Comparison of ENCODE assay signal across 8 mouse cellular contexts in the genomic region with DNA sequence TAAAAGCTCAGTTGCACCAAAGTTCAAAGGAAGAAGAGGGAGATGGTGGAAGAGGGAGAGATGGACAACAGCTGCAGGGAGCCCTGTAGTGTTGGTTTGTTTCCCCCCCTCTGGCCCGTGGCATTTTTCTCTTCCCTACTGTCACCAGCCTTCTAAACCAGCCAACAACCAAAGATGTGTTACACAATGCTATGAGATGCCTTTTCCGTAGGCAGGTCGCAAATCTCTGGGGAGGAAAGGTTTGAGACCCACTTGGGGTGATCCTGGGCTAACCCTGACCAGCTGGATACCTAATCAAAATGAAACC. TPM values are rescaled to one million over a fixed set of nuclear protein-coding genes. Genes with fewer than 3 reads are reported as not detected.
A peak's percentile ranks its signal among the peaks of the same experiment; 100 is the strongest.
DNase-seq lines count a peak whose midpoint lies in the region; ATAC-seq and TF ChIP-seq lines count a peak whose summit lies in the region.

No protein-coding gene starts in this region.

- TF ChIP-seq CTCF in thymus, adult 2 months (IDR thresholded peaks at IDR 0.05; ENCODE audit: borderline replicate concordance, control insufficient read depth, extremely low read depth, insufficient read depth, low read length, poor library complexity) = no peak
- no peak for TF ChIP-seq CTCF in liver, embryonic 14.5 days (IDR thresholded peaks at IDR 0.05; ENCODE audit: low read depth)

- peak overlapping the region; percentile 71 for H3K4me2 ChIP-seq in liver, embryonic 14.5 days (ENCODE audit: low read depth)

- TF ChIP-seq EP300 in liver, embryonic 14.5 days (IDR thresholded peaks at IDR 0.05; ENCODE audit: low read depth) = no peak

- no peaks in the 10 kb centered on the region for H3K9me3 ChIP-seq in liver, embryonic 14.5 days (ENCODE audit: control insufficient read depth, low read length)

- no peak overlapping the region for H3K27ac ChIP-seq in thymus, adult 2 months (ENCODE audit: control insufficient read depth, insufficient read depth, low read length)
- no peak overlapping the region for H3K27ac ChIP-seq in liver, embryonic 14.5 days

- TF ChIP-seq POLR2A in thymus, adult 2 months (IDR thresholded peaks at IDR 0.05; ENCODE audit: control insufficient read depth, extremely low read depth, insufficient read depth, low read length, poor library complexity) = no peak

- ATAC-seq in liver, embryonic 14.5 days (ENCODE audit: insufficient read depth) = no peak

- peak overlapping the region; percentile 85 for H3K9ac ChIP-seq in liver, embryonic 14.5 days (replicated peaks)

- peak overlapping the region; percentile 93 for H3K4me3 ChIP-seq in thymus, adult 2 months (ENCODE audit: control insufficient read depth, insufficient read depth, low read length)
- peak overlapping the region; percentile 72 to 81 for H3K4me3 ChIP-seq in liver, embryonic 14.5 days (ENCODE audit: insufficient read depth in 1 of 2, low read depth in 2 of 2, low read length in 2 of 2)

- DNase-seq in embryo, embryonic 11 days = peak; percentile 4
- DNase-seq in embryo, embryonic 10.5 days (ENCODE audit: low spot score) = no peak
- no peak for DNase-seq in thymus, adult 2 months
- DNase-seq in thymus, postnatal 10 days (ENCODE audit: low spot score in 2 of 2) = no peak
- no peak for DNase-seq in liver, embryonic 14.5 days (ENCODE audit: low read depth in 3 of 3, low spot score in 3 of 3)
- no peak for DNase-seq in MN1 (ENCODE audit: low spot score)
- DNase-seq in cerebellum, adult 8-10 months = no peak
- DNase-seq in frontal cortex, postnatal 36 days (ENCODE audit: low spot score in 2 of 2) = no peak

- WGBS in thymus, adult 2 months = 5% methylated on average over 3 of the region's 3 CpGs
- WGBS in liver, embryonic 14.5 days (ENCODE audit: insufficient replicate concordance) = 17% methylated on average over 3 of the region's 3 CpGs

- H3K27me3 ChIP-seq in thymus, adult 2 months (ENCODE audit: control insufficient read depth, insufficient read depth, low read length) = no peaks in the 10 kb centered on the region
- no peaks in the 10 kb centered on the region for H3K27me3 ChIP-seq in liver, embryonic 14.5 days (ENCODE audit: control insufficient read depth, insufficient read depth, low read length)

- no peaks in the 10 kb centered on the region for H3K36me3 ChIP-seq in thymus, adult 2 months (ENCODE audit: control insufficient read depth, insufficient read depth, low read length)
- no peaks in the 10 kb centered on the region for H3K36me3 ChIP-seq in liver, embryonic 14.5 days (replicated peaks; ENCODE audit: control insufficient read depth, insufficient read depth, low read depth)

- no peaks in the 10 kb centered on the region; the same call in 1 of the 2 replicates for H3K4me1 ChIP-seq in thymus, adult 2 months (replicated peaks; ENCODE audit: control insufficient read depth, insufficient read depth, low read length)
- no peaks in the 10 kb centered on the region for H3K4me1 ChIP-seq in liver, embryonic 14.5 days (replicated peaks; ENCODE audit: control insufficient read depth in 2 of 2, insufficient read depth in 2 of 2, low read length in 1 of 2)

RNA-seq across cellular contexts. Expression of gene Zbtb33, which starts 0.8 kb away (rescaled TPM):
- 9.1 and 10.4 TPM in 2 replicates for polyA plus RNA-seq in thymus, adult 2 months (2012; rRNA removed)
- polyA plus RNA-seq in liver, embryonic 14.5 days (2012; rRNA removed) = 1.5 and 2.6 TPM in 2 replicates
- 1.2 and 1.3 TPM in 2 replicates for polyA plus RNA-seq in liver, embryonic 14.5 days (2014; fragmentation: Nextera tagmentation; extraction: Ambion mirVana)
